Mouse (Mus musculus): Measurements from ENCODE around the gene Flad1.
A peak's percentile ranks its signal among the peaks of the same experiment; 100 is the strongest.

The Flad1 gene

GRCm38 (mm10) chr3:89395806-89396653, 15.6 kb downstream of the Flad1 start:
- peak; percentile 71 for DNase-seq (ENCODE audit: low read depth, low spot score)

GRCm38 (mm10) chr3:89395419-89395805, 16.3 kb downstream of the Flad1 start:
- no peak for DNase-seq (ENCODE audit: low read depth, low spot score)

GRCm38 (mm10) chr3:89394894-89395256, 16.8 kb downstream of the Flad1 start:
- peak; percentile 78 for DNase-seq (ENCODE audit: low read depth, low spot score)

- no peak for DNase-seq (ENCODE audit: low read depth, low spot score)
These were observed 17.4 kb downstream of the Flad1 start, which contains the start of gene Zbtb7b for GRCm38 (mm10) chr3:89394006-89394893. Gene Zbtb7b (minus strand): TSS chr3:89394776.

GRCm38 (mm10) chr3:89393605-89394004, 18.1 kb downstream of the Flad1 start:
- DNase-seq (ENCODE audit: low read depth, low spot score): peak; percentile 93

- DNase-seq (ENCODE audit: low read depth, low spot score): no peak
These were observed 18.8 kb downstream of the Flad1 start for GRCm38 (mm10) chr3:89392871-89393311.

GRCm38 (mm10) chr3:89391663-89392511, 19.8 kb downstream of the Flad1 start:
- peak; percentile 7 for DNase-seq (ENCODE audit: low read depth, low spot score)

- no peak for DNase-seq (ENCODE audit: low read depth, low spot score)
These were observed 20.7 kb downstream of the Flad1 start for GRCm38 (mm10) chr3:89390699-89391662.

- DNase-seq (ENCODE audit: low read depth, low spot score): no peak
These were observed 21.6 kb downstream of the Flad1 start for GRCm38 (mm10) chr3:89390111-89390515.

GRCm38 (mm10) chr3:89388901-89389740, 22.5 kb downstream of the Flad1 start:
- peak; percentile 17 for DNase-seq (ENCODE audit: low read depth, low spot score)

- no peak for DNase-seq (ENCODE audit: low read depth, low spot score)
These were observed 23.4 kb downstream of the Flad1 start for GRCm38 (mm10) chr3:89388134-89388881.

- DNase-seq (ENCODE audit: low read depth, low spot score): no peak
These were observed 24.0 kb downstream of the Flad1 start for GRCm38 (mm10) chr3:89387632-89388031.

- no peak for DNase-seq (ENCODE audit: low read depth, low spot score)
These were observed 24.9 kb downstream of the Flad1 start for GRCm38 (mm10) chr3:89386438-89387420.

GRCm38 (mm10) chr3:89385451-89385850, 26.2 kb downstream of the Flad1 start:
- no peak for DNase-seq (ENCODE audit: low read depth, low spot score)

GRCm38 (mm10) chr3:89384331-89385076, 27.2 kb downstream of the Flad1 start:
- DNase-seq (ENCODE audit: low read depth, low spot score): no peak

- DNase-seq (ENCODE audit: low read depth, low spot score): no peak
These were observed 27.9 kb downstream of the Flad1 start for GRCm38 (mm10) chr3:89383651-89384255.
